Mouse (Mus musculus) heart, embryonic 12.5 days (tissue): ENCODE measurements around the gene Prkci. TPM values are rescaled to one million over a fixed set of nuclear protein-coding genes. Genes with fewer than 3 reads are reported as not detected.

Experiments
- ATAC-seq: fragments of 200-750 bp; cut with Nextera tagmentation; 2 replicates; pipeline ENCODE4 v1.8.0; 2017; ENCODE audit warnings: moderate TSS enrichment, moderate library complexity; ENCODE audit not compliant: insufficient number of reproducible peaks, low FRiP score
- H3K27ac ChIP-seq: fragments of 300-500 bp; sonication (generic); 2 replicates; pipeline ENCODE4 v1.5.1; 2016; ENCODE audit warnings: mild to moderate bottlenecking, moderate library complexity; ENCODE audit not compliant: poor library complexity, severe bottlenecking
- H3K27me3 ChIP-seq: fragments of 300-500 bp; sonication (generic); replicated peaks from 2 replicates; pipeline ENCODE4 v1.6.1; 2016; ENCODE audit warnings: mild to moderate bottlenecking, moderate library complexity
- H3K36me3 ChIP-seq: fragments of 300-500 bp; sonication (generic); 2 replicates; pipeline ENCODE4 v1.6.1; 2016; ENCODE audit warnings: mild to moderate bottlenecking, moderate library complexity
- H3K4me1 ChIP-seq: fragments of 300-500 bp; sonication (generic); replicated peaks from 2 replicates; pipeline ENCODE4 v1.6.1; 2016; ENCODE audit warnings: mild to moderate bottlenecking
- H3K4me2 ChIP-seq: fragments of 300-500 bp; sonication (generic); 2 replicates; pipeline ENCODE4 v1.6.1; 2016; ENCODE audit warnings: mild to moderate bottlenecking, moderate library complexity
- H3K4me3 ChIP-seq: fragments of 300-500 bp; sonication (generic); 2 replicates; pipeline ENCODE4 v1.5.1; 2016; ENCODE audit warnings: mild to moderate bottlenecking
- H3K9ac ChIP-seq: fragments of 300-500 bp; sonication (generic); 2 replicates; pipeline ENCODE4 v1.6.1; 2016; ENCODE audit warnings: mild to moderate bottlenecking, moderate library complexity
- H3K9me3 ChIP-seq: fragments of 300-500 bp; sonication (generic); replicated peaks from 2 replicates; pipeline ENCODE4 v1.6.1; 2016; ENCODE audit warnings: mild to moderate bottlenecking, moderate library complexity
- WGBS: fragments of 180-500 bp; shearing (Covaris S2); methylation state at CpG from one replicate; pipeline ENCODE4 v1.1.7; 2016; 5-methylcytosine and 5-hydroxymethylcytosine counted together
- polyA plus RNA-seq: library from polyadenylated mRNA; unstranded; fragments of >200 nt; fragmentation: Nextera tagmentation; extraction: Ambion mirVana; gene quantifications from 2 replicates; pipeline ENCODE4 v1.2.1, GENCODE M21; 2016

Prkci gene
- polyA plus RNA-seq, 1 experiment from 2014 or later, result 28.9 TPM

DNA sequence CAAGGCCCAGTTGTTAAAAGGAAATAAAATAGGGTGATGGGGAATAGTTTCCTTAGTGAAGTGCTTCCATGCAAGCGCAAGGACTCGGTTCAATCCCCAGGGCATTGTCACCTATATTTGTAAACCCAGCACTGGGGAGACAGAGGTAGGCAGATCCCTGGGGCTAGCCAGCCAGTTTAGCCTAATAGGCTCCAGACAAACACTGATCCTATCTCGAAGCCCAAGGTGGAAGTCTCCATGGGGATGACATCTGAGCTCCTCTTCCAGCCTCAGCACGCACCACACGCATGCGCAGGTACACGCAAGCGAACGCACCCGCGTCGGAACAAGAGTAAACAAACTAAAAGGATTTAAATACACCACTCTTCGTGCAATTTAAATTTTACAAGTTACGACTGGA is 76.3 kb downstream of the Prkci start:
- Histone ChIP-seq H3K36me3 (no peaks in the 10 kb centered on the region), H3K9ac (no peak overlapping the region), H3K27me3 (no peaks in the 10 kb centered on the region), H3K4me3 (no peak overlapping the region), H3K4me2 (no peak overlapping the region), H3K4me1 (no peaks in the 10 kb centered on the region), H3K27ac (no peak overlapping the region), H3K9me3 (no peaks in the 10 kb centered on the region)
- WGBS, result 91% methylated on average over 14 of the region's 14 CpGs
- no peak for ATAC-seq

DNA sequence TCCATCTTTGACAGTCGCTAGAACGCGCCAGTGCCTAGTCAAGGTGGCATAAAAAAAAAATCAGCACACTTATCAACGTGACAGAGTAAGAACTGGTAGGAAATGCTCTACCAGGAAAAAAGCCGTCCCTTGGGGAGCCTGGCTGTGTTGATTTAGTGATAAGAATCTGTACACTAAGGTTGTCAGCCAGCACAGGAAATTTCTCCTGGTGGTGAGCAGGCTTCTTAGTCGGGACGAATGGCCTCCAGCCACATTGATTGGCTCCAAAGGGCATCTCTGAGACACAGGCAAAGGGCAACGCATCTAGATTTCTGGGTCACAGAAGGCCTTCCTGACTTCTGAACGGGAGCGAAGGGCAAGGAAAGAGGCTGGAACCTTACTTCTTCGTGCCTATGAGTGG is 80.3 kb downstream of the Prkci start:
- no peaks in the 10 kb centered on the region for H3K4me1 ChIP-seq
- H3K27ac ChIP-seq, result no peak overlapping the region
- H3K27me3 ChIP-seq, result no peaks in the 10 kb centered on the region
- H3K4me3 ChIP-seq, result no peak overlapping the region
- no peaks in the 10 kb centered on the region for H3K36me3 ChIP-seq
- no peak for ATAC-seq
- 45% methylated on average over 11 of the region's 11 CpGs for WGBS
- H3K4me2 ChIP-seq, result no peak overlapping the region
- no peak overlapping the region for H3K9ac ChIP-seq
- H3K9me3 ChIP-seq, result no peaks in the 10 kb centered on the region

DNA sequence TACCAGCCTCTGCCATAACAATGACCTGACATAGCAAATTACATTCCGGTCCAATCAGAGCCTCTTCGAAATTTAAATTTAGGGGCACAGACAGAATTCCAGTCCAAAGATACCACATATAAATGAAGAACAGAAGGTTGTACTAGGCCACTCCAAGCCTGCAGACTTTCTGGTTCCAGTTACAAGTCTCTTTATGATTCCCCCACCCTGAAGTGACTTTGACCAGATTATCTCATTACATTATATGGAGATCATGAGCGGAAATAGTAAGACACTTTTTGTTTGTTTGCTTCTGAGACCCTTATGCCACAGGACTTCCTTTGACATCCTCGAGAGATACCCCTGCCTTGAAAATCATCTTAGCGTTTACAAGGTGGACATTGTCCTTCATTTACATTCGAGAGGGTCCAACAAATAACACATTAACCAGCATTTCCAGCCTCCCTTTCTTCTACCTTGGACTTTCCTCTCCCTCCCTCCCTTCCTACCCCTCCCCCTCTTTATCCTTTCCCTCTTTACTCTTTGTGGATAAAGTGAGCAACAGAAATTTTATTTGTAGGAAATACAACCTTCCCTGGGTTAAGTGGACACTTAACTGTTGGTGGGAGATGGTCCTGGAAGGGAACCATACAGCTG is 81.6 kb downstream of the Prkci start:
- Histone ChIP-seq H3K9ac (no peak overlapping the region), H3K27ac (no peak overlapping the region), H3K9me3 (no peaks in the 10 kb centered on the region), H3K4me1 (no peaks in the 10 kb centered on the region), H3K4me3 (no peak overlapping the region), H3K36me3 (no peaks in the 10 kb centered on the region), H3K27me3 (no peaks in the 10 kb centered on the region), H3K4me2 (no peak overlapping the region)
- WGBS, result 83% methylated on average over 6 of the region's 6 CpGs
- no peak for ATAC-seq

DNA sequence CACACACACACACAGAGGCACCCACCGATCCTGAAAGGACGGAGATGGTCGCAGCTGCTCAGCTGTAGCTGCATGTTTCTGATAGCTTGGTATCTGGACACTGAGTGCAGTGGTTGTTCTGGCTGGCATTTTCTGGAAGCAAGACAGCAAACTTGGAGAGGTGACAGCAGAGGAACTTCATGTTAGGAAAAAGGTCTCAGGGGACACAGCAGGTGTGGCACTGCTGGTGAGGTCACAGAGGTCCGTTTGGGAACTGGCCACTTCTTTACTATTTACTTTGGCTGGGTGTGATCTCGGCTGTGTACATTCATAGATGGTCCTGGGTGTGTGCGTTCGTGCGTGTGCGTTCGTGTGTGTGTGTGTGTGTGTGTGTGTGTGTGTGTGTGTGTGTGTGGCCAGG is 83.9 kb downstream of the Prkci start:
- 69% methylated on average over 10 of the region's 10 CpGs for WGBS

DNA sequence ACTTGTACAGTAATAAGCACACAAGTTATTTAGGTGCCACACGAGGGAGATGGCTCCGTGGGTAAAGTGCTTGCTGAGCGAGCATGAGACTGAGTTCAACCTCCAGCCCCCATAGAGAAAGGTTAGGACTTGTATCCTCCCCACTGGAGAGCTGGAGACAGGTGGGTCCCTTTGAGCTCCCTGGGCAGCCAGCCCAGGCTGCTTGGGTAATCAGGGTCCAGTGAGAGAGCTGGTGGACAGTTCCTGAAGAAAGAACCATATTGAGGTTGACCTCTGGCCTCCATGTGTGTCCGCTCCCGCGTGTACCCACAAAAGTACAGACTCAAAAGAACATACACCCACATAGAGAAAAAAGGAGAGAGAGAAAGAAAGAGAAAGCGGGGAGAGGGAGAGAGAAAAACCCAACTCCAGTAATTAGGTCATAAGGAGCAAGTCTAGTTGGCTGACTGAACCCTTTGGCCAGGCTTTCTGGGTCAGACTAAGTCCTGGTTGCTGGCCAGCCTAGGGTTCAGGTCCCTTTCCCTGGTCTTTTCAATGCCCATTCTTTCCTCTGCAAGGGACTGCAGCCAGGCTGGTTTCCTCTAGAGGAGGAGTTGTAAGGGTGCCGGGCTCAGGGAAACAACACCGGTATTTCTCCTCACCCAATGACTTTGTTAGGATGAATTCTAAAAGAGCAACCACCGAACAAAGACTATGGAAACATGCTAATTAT is 85.4 kb downstream of the Prkci start:
- Histone ChIP-seq H3K4me3 (no peak overlapping the region), H3K36me3 (no peaks in the 10 kb centered on the region), H3K4me1 (peaks cover 8% of the 10 kb centered on the region; the same call in 1 of the 2 replicates), H3K4me2 (no peak overlapping the region), H3K9ac (no peak overlapping the region), H3K27me3 (0 out of 2 replicates have a peak, but pooled peaks cover 6% of the 10 kb centered on the region), H3K27ac (no peak overlapping the region), H3K9me3 (no peaks in the 10 kb centered on the region)
- no peak for ATAC-seq
- whole genome bisulfite sequencing, result 85% methylated on average over 10 of the region's 10 CpGs

More for the DNA sequence above, 83.9 kb downstream of the Prkci start:
- no peak overlapping the region for H3K9ac ChIP-seq
- H3K4me3 ChIP-seq, result no peak overlapping the region
- H3K4me2 ChIP-seq, result no peak overlapping the region
- no peaks in the 10 kb centered on the region for H3K36me3 ChIP-seq
- H3K4me1 ChIP-seq, result peaks cover 8% of the 10 kb centered on the region; the same call in 1 of the 2 replicates
- no peak for ATAC-seq
- H3K9me3 ChIP-seq, result no peaks in the 10 kb centered on the region
- no peaks in the 10 kb centered on the region for H3K27me3 ChIP-seq
- H3K27ac ChIP-seq, result no peak overlapping the region

DNA sequence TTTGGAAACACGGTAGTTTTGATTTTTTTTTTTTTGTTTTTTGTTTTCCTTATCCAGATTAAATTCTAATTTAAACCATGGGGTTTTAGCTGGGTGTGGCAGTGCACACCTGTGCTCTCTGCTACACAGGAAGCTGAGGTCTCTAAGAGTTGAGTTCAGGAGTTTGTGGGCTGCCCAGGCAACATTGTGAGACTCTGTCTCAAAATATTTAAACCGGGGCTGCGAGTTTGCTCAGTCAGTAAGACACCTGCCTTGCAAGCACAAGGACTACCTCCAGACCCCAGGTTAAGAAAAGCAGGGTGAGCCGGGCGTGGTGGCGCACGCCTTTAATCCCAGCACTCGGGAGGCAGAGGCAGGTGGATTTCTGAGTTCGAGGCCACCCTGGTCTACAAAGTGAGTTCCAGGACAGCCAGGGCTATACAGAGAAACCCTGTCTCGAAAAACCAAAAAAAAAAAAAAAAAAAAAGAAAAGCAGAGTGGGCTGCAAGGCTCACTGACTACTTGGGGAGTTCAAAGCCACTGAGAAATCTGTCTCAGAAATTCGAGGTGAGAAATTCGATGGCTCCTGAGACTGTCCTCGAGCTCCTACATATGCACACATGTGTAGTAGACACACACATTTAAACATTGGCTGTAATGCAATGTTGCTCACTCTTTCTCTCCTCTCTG is 87.4 kb downstream of the Prkci start:
- WGBS, result 84% methylated on average over 12 of the region's 13 CpGs
- no peaks in the 10 kb centered on the region for H3K36me3 ChIP-seq

DNA sequence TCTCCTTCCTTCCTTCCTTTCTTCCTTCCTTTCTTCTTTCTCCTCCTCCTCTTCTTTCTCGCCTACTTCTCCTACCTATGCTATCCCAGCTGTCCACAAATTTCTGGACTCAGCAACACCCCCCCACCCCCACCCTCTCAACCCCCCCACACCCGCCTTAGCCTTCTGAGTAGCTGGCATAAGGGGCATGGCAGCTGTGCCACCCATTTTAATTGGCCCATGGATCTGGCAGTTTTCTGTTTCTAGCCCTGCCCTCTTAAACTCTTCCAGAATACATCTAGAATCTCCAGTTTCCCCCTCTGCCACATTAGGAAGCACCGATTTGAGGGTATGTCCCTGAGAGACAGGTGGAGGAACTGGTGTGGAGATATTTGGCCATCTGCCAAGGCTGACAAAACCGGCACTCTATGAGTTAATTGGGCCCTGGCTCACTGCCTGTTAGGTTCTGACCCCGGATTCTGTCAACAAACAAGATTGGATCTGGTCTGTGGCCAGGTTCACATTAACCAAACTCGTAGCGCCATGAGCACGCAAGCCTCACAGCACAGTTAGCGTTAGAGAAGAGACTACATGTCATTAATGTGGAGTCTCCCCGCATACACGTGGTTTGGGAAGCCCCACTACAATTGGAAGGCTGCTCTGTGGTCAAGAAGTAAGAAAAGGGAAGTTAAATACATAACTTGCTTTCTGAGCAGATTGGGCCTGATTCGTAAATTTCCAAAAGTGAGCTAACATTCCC is 88.1 kb downstream of the Prkci start:
- 49% methylated on average over 12 of the region's 12 CpGs for WGBS
- ATAC-seq, result no peak
- Histone ChIP-seq H3K4me3 (no peak overlapping the region), H3K4me2 (0 out of 2 replicates have a peak overlapping the region, but pooled peaks have one; percentile 29), H3K36me3 (no peaks in the 10 kb centered on the region), H3K9me3 (no peaks in the 10 kb centered on the region), H3K27ac (no peak overlapping the region), H3K9ac (no peak overlapping the region), H3K27me3 (0 out of 2 replicates have a peak, but pooled peaks cover 6% of the 10 kb centered on the region), H3K4me1 (peaks cover 8% of the 10 kb centered on the region; the same call in 1 of the 2 replicates)

More for the DNA sequence above, 87.4 kb downstream of the Prkci start:
- Histone ChIP-seq H3K27ac (no peak overlapping the region), H3K9ac (no peak overlapping the region), H3K27me3 (0 out of 2 replicates have a peak, but pooled peaks cover 6% of the 10 kb centered on the region), H3K4me3 (no peak overlapping the region), H3K4me1 (peaks cover 8% of the 10 kb centered on the region; the same call in 1 of the 2 replicates), H3K9me3 (no peaks in the 10 kb centered on the region), H3K4me2 (no peak overlapping the region)
- no peak for ATAC-seq

DNA sequence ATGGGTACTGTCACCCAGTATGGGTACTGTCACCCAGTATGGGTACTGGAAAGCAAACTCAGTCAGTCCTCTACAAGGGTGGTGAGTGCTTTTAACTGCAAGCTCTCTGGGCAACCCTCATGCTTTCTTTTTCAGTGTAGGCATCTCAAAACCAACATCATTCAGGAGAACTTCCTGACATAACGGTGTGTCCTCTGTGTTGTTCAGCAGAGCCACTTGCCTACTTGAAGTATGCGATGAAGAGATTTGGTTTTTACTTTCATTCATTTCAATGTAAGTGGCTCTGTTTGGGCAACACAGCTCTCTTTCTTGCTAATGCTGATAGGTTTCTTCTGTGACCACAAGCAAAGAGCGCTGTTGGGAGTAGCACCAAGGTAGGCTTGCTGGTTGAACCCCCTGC is 89.5 kb downstream of the Prkci start:
- H3K4me2 ChIP-seq, result no peak overlapping the region
- no peak overlapping the region for H3K27ac ChIP-seq
- H3K4me3 ChIP-seq, result no peak overlapping the region
- no peaks in the 10 kb centered on the region for H3K9me3 ChIP-seq
- no peak for ATAC-seq
- peaks cover 10% of the 10 kb centered on the region; the same call in 1 of the 2 replicates for H3K4me1 ChIP-seq
- no peaks in the 10 kb centered on the region for H3K36me3 ChIP-seq
- WGBS, result 83% methylated on average over 3 of the region's 3 CpGs
- H3K9ac ChIP-seq, result no peak overlapping the region
- 0 out of 2 replicates have a peak, but pooled peaks cover 6% of the 10 kb centered on the region for H3K27me3 ChIP-seq

DNA sequence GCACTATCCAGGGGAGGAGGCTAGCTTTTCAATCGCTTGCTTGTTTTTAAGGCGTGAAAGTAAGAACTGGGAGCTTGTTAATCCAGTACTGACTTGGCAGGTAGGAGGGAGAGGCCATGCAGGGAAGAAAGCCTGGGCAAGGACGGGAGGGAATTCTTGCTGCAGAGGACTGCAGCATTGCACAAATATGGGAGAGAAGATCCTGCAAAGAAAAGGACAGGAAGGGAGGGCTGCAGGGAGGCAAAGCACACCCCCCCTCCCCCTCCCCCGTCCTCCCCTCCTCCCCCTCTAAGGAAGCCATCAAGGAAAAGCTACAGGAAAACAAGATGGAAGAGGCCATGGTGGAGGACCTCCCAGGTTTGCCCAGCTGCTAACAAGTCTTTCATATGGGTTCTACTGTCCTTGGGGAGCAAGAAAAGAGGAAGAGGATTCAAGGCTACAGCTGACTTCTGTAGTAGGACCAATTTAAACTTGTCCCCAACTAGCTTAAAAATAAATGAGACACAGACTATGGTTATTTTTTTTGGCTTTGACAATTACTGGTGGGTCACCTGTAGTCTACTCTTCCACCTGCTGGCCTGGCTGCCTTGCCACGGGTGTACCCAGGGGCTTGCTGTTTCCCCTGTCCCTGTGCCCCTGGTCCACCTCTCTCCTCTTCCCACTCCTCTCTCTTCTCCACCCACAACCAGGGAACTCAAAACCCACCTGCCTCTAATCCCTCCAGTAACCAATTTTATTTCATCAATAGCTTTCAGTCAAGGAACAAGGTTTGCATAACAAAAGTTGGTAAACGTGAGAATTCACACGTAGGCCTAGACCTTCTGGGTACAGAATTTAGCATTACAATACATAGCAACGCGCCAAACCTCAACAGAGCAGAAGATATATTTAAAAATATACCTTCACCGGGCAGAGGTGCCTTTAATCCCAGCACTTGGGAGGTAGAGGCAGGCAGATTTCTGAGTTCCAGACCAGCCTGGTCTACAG is 93.5 kb downstream of the Prkci start:
- WGBS, result 44% methylated on average over 10 of the region's 10 CpGs
- no peak overlapping the region for H3K9ac ChIP-seq
- no peaks in the 10 kb centered on the region for H3K36me3 ChIP-seq
- ATAC-seq, result no peak
- H3K4me2 ChIP-seq, result no peak overlapping the region
- no peak overlapping the region for H3K27ac ChIP-seq
- H3K4me1 ChIP-seq, result peaks cover 14% of the 10 kb centered on the region
- no peaks in the 10 kb centered on the region for H3K9me3 ChIP-seq
- 0 out of 2 replicates have a peak, but pooled peaks cover 6% of the 10 kb centered on the region for H3K27me3 ChIP-seq
- no peak overlapping the region for H3K4me3 ChIP-seq

DNA sequence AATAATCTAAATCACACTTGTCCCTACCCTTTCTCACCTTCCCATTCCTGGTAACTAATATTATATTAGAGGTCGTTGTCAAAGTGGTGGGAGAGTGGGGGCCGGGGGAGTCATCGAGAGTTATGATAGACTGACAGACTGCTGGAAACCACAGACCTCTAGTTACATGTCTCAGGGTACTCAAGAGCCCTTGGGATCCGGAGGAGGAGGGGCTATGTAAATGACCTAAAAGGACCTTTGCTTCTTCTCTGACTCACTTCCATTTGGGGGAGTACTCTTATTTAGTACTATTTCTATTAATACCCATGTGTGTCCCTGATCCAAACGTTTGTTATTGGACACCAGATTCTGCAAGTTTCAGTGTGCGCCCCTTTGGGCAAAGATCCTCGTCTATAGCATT is 94.4 kb downstream of the Prkci start:
- no peak for ATAC-seq
- Histone ChIP-seq H3K4me3 (no peak overlapping the region), H3K9me3 (no peaks in the 10 kb centered on the region), H3K36me3 (no peaks in the 10 kb centered on the region), H3K9ac (no peak overlapping the region), H3K27me3 (0 out of 2 replicates have a peak, but pooled peaks cover 6% of the 10 kb centered on the region), H3K4me2 (no peak overlapping the region), H3K27ac (no peak overlapping the region), H3K4me1 (peaks cover 14% of the 10 kb centered on the region)
- WGBS, result 47% methylated on average over 7 of the region's 7 CpGs
